In genomic region chr7:95760945-95761661, GRCm38 (mm10) we compare ENCODE assay signal across 16 mouse cellular contexts.
DNase-seq lines count a peak whose midpoint lies in the region; ATAC-seq and TF ChIP-seq lines count a peak whose summit lies in the region.
"Had no signal": no experiment of that assay in that cellular context is flagged by ENCODE, and none has a peak within 500 bp of the region (broad histone marks: within the 10 kb centered on the region; RNA-seq: fewer than 3 reads in every experiment).

No protein-coding gene starts in this region.

- peak; percentile 78 for DNase-seq in heart, adult 11 months
- no peak for DNase-seq in heart, adult 8-10 months (ENCODE audit: low spot score)
- peak; percentile 11 for DNase-seq in embryonic facial prominence, embryonic 11.5 days (ENCODE audit: low spot score)
- peak; percentile 1 to 17 for DNase-seq in layer of hippocampus, postnatal 36 days
- peak; percentile 10 for DNase-seq in midbrain, postnatal 0 days (ENCODE audit: low spot score)
- no peak for DNase-seq in cerebellum, postnatal 4 days (ENCODE audit: low spot score in 2 of 2)
- no peak for DNase-seq in yolk sac, embryonic 10.5 days (ENCODE audit: low spot score)
- DNase-seq: kidney, postnatal 36 days; lung, postnatal 4 days had no signal

- no peak for TF ChIP-seq CTCF in midbrain, postnatal 0 days (IDR thresholded peaks at IDR 0.05)
- TF ChIP-seq CTCF in intestine, postnatal 0 days (IDR thresholded peaks at IDR 0.05; ENCODE audit: low read depth): no peak

- H3K27me3 ChIP-seq in embryonic facial prominence, embryonic 11.5 days (ENCODE audit: control insufficient read depth, insufficient read depth, low read length): no peaks in the 10 kb centered on the region
- H3K27me3 ChIP-seq in midbrain, postnatal 0 days (ENCODE audit: insufficient read depth, low read length): no peaks in the 10 kb centered on the region
- no peaks in the 10 kb centered on the region for H3K27me3 ChIP-seq in intestine, postnatal 0 days (replicated peaks; ENCODE audit: control insufficient read depth, insufficient read depth, low read length)
- H3K27me3 ChIP-seq: embryonic facial prominence, embryonic 12.5 days; heart, embryonic 12.5 days; liver, embryonic 12.5 days; neural tube, embryonic 12.5 days had no signal

- no peak for ATAC-seq in embryonic facial prominence, embryonic 11.5 days (replicated peaks; ENCODE audit: insufficient number of reproducible peaks, low FRiP score, low TSS enrichment, low read depth)
- no peak for ATAC-seq in midbrain, postnatal 0 days (ENCODE audit: low FRiP score)
- ATAC-seq in intestine, postnatal 0 days: no peak
- ATAC-seq: activated CD4-positive, CD25-positive, alpha-beta regulatory T cell, adult 4 months; liver, embryonic 12.5 days had no signal

- H3K36me3 ChIP-seq in embryonic facial prominence, embryonic 11.5 days (replicated peaks; ENCODE audit: control insufficient read depth, insufficient read depth, low read depth, low read length): no peaks in the 10 kb centered on the region
- H3K36me3 ChIP-seq in midbrain, postnatal 0 days (ENCODE audit: insufficient read depth, low read length): no peaks in the 10 kb centered on the region
- no peaks in the 10 kb centered on the region for H3K36me3 ChIP-seq in intestine, postnatal 0 days (ENCODE audit: control insufficient read depth, insufficient read depth)
- H3K36me3 ChIP-seq: embryonic facial prominence, embryonic 12.5 days; G1E; heart, embryonic 12.5 days; liver, embryonic 12.5 days; neural tube, embryonic 12.5 days had no signal

- no peak overlapping the region for H3K27ac ChIP-seq in embryonic facial prominence, embryonic 11.5 days (replicated peaks; ENCODE audit: low read depth, low read length)
- H3K27ac ChIP-seq in midbrain, postnatal 0 days (ENCODE audit: low read depth, low read length): no peak overlapping the region
- no peak overlapping the region for H3K27ac ChIP-seq in intestine, postnatal 0 days (ENCODE audit: low read depth, low read length)
- H3K27ac ChIP-seq: embryonic facial prominence, embryonic 12.5 days; liver, embryonic 12.5 days; neural tube, embryonic 12.5 days had no signal

- H3K4me2 ChIP-seq in embryonic facial prominence, embryonic 11.5 days (ENCODE audit: low read depth, low read length): no peak overlapping the region
- H3K4me2 ChIP-seq in midbrain, postnatal 0 days (ENCODE audit: low read depth, low read length, poor library complexity, severe bottlenecking): no peak overlapping the region
- H3K4me2 ChIP-seq in intestine, postnatal 0 days (replicated peaks; ENCODE audit: low read depth): no peak overlapping the region
- H3K4me2 ChIP-seq: embryonic facial prominence, embryonic 12.5 days; heart, embryonic 12.5 days; liver, embryonic 12.5 days; neural tube, embryonic 12.5 days had no signal

- no peak overlapping the region for H3K9ac ChIP-seq in embryonic facial prominence, embryonic 11.5 days (replicated peaks; ENCODE audit: low read length)
- no peak overlapping the region for H3K9ac ChIP-seq in midbrain, postnatal 0 days (replicated peaks; ENCODE audit: low read length, poor library complexity, severe bottlenecking)
- H3K9ac ChIP-seq in intestine, postnatal 0 days (ENCODE audit: low read depth, low read length): no peak overlapping the region
- H3K9ac ChIP-seq: embryonic facial prominence, embryonic 12.5 days; heart, embryonic 12.5 days; liver, embryonic 12.5 days; neural tube, embryonic 12.5 days had no signal

- H3K4me1 ChIP-seq in embryonic facial prominence, embryonic 11.5 days (ENCODE audit: control insufficient read depth, insufficient read depth, low read length): no peaks in the 10 kb centered on the region
- H3K4me1 ChIP-seq in midbrain, postnatal 0 days (ENCODE audit: insufficient read depth, low read length): no peaks in the 10 kb centered on the region
- H3K4me1 ChIP-seq in intestine, postnatal 0 days (replicated peaks; ENCODE audit: control insufficient read depth, insufficient read depth, low read length): no peaks in the 10 kb centered on the region
- H3K4me1 ChIP-seq: embryonic facial prominence, embryonic 12.5 days; heart, embryonic 12.5 days; liver, embryonic 12.5 days; neural tube, embryonic 12.5 days had no signal

- 79% methylated on average over 12 of the region's 12 CpGs for WGBS in embryonic facial prominence, embryonic 11.5 days
- WGBS in midbrain, postnatal 0 days: 33% methylated on average over 12 of the region's 12 CpGs
- WGBS in intestine, postnatal 0 days: 90% methylated on average over 12 of the region's 12 CpGs

- H3K4me3 ChIP-seq in embryonic facial prominence, embryonic 11.5 days (ENCODE audit: low read depth, low read length): no peak overlapping the region
- H3K4me3 ChIP-seq in midbrain, postnatal 0 days (ENCODE audit: low read depth, low read length): no peak overlapping the region
- H3K4me3 ChIP-seq in intestine, postnatal 0 days (ENCODE audit: low read depth, low read length): no peak overlapping the region
- H3K4me3 ChIP-seq: embryonic facial prominence, embryonic 12.5 days; heart, embryonic 12.5 days; liver, embryonic 12.5 days; neural tube, embryonic 12.5 days had no signal

- no peaks in the 10 kb centered on the region for H3K9me3 ChIP-seq in embryonic facial prominence, embryonic 11.5 days (replicated peaks; ENCODE audit: control insufficient read depth, low read length)
- no peaks in the 10 kb centered on the region for H3K9me3 ChIP-seq in midbrain, postnatal 0 days (ENCODE audit: low read length)
- no peaks in the 10 kb centered on the region for H3K9me3 ChIP-seq in intestine, postnatal 0 days (ENCODE audit: control insufficient read depth)
- H3K9me3 ChIP-seq: embryonic facial prominence, embryonic 12.5 days; heart, embryonic 12.5 days; liver, embryonic 12.5 days; neural tube, embryonic 12.5 days had no signal

Comparison
In these comparisons a context has a peak if more than half of its experiments do, and no peak if none do; other contexts are left out.
1. DNase-seq: peak in heart, adult 11 months (single experiment), embryonic facial prominence, embryonic 11.5 days (single experiment), layer of hippocampus, postnatal 36 days (2 of 2) and midbrain, postnatal 0 days (single experiment); none in heart, adult 8-10 months (single experiment), cerebellum, postnatal 4 days (0 of 2) and yolk sac, embryonic 10.5 days (single experiment).